Mouse (Mus musculus): ENCODE data around the gene Asic2.

Asic2 gene

DNA sequence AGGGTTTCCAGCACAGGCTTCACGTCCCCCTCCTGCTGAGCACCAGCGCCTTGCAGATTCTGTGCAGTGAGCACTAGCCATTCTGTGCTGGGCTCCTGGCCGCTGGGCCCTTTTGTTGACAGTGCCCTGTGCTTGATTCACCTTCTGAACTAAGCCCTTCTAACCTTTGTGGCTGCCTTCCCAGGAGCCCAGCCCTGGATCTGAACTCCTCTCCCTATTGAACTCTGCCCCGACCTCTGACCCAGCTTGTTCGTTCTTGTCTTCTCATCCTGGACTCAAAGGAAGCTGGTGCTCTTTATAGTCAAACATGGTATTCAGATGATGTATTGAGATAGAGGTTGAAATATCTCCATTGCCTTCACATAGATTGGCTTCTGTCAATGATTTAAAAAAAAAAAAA is 1120.1 kb downstream of the Asic2 start:
- DNase-seq (ENCODE audit: low spot score) = no peak

DNA sequence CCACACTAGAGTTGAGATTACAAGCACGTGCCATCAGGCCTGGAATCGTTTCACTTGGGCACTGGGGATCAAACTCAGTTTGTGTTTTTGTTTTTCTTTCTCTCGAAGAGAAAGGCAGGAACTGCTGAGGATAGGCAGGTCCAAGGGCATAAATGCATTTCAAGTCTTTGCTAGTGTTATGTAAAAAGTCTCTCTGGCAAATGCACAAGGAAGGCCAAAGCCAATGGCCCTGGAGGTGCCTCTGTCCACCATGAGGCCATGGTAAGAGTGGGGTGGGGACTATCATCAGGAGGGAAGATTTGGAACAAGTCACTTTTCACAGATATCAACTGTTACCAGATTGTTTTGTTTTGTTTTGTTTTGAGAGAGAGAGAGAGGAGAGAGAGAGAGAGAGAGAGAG is 1122.1 kb downstream of the Asic2 start:
- no peak for DNase-seq (ENCODE audit: low spot score)

DNA sequence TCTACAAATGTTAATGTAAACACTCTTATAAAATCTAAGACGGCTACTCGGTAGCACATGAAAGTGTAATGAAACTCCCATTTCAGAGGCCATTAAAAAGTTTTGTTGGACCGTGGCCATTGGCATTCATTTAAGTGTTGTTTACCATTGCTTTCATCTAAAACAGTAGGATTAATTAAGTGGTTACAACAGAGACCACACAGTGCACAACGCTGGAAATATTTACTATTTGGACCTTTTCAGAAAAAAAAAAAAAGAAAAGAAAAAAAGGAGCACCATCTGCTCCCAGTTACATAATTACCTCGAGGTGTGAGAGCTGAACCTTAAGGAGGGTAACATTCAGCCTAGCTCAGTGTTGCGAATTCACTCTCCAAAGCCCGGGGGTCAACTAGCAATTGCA is 1122.8 kb downstream of the Asic2 start:
- no peak for DNase-seq (ENCODE audit: low spot score)

DNA sequence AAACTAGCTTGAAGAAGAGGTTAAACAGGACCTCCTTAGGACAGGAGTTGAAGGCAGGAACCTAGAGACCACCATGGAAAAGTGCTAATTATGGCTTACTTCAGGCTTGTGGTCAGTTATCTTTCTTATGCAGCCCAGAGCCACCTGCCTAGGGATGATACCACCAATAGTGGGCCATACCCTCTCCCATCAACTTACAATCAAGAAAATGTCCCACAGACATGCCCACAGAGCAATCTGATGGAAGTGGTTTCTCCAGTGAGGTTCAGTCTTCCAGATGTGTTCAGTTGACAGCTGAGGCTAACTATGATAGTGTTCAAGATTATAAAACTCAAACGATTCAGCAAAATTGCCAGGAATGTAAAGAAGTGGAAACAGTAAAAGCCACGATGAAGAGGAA is 1124.8 kb downstream of the Asic2 start:
- no peak for DNase-seq (ENCODE audit: low spot score)

DNA sequence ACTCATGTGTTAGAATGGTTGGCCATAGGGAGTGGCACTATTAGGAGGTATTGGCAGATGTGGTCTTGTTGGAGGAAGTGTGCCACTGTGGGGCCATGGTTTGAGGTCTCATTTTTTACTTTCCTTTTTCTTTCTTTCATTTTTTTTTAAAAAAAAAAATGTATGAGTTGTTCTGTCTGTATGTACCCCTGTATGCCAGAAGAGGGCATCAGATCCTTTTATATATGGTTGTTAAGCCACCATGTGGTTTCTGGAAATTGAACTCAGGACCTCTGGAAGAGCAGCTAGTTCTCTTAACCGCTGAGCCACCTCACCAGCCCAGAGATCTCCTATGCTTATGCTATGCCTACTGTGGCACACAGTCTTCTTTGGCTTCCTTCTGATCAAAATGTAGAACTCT is 1129.5 kb downstream of the Asic2 start:
- DNase-seq (ENCODE audit: low spot score) = no peak

DNA sequence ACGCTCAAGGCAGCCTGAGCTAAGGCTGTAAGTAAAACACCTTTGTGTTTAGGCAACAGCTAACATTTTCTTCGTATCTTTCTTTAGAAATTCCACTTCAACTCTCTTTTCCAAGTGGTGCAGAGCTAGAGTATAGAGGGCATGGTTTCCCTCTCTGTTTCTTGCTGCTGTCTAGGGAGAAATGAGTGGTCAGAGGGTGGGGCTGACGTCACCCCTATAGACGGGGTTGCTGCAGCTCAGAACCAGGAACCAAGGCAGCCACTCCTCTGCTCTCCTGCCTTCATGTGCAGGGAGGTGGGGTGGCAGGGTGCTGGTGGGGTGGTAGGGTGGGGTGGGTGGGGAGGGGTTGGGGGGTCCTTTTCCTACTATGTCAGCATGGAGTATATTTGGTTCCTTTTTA is 1132.4 kb downstream of the Asic2 start:
- DNase-seq (ENCODE audit: low spot score) = no peak

DNA sequence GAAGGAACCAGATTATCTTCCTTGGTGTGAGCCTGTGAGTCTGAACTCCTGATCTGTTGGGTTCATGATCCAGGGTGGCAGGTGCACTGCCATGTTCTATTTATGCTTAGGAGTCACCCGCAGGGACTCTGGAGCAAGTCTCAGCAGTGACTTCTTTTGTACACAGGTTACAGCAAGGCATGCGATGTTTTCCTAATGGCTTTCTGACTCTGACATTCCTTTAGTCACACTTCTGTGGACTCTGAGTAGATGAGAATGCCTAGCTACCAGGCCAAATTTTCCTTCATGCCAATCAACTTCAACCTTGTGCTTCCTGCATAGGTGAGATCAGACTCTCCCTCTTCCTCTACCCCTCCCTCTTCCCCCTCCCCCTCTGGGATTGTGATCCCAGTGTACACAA is 1132.9 kb downstream of the Asic2 start:
- DNase-seq (ENCODE audit: low spot score) = no peak

All from spleen, adult 12 weeks (tissue).